Mouse (Mus musculus): ENCODE data around the gene Gm47841.

The Gm47841 gene

GRCm38 (mm10) chr15:101047194-101047555, at the start of gene Gm47841:
TSS of gene Gm47841 (minus strand) at chr15:101047397.
- in situ Hi-C loops (cut with MboI, MseI), result no loop called here

- in situ Hi-C loops (cut with MboI, MseI), result loop anchor here (10.0 kb wide), 2 partner anchors 1559 to 1849 kb away; no protein-coding TSS in a partner anchor
Measured at GRCm38 (mm10) chr15:101095392-101095791, 48.2 kb upstream of the Gm47841 start.

DNA sequence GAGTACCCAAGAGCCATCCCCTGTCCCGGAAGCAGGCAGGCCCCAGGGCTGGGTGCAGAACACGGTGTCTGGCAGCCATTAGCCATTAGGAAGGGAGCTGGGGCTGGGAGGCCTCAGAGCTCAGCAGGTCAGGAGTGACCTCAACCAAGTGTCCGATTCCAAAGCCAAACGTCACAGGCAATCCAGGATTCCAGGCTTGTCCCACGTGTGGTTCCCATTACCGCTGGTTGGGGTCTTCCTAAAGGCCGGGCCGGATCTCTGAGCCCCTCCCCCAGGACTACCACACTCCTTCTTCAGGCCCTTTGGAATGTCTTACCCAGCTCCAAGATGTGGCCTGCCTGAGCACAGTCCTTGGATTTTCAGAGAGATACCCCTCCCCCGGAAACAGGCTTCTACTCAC, 47.8 kb upstream of the Gm47841 start:
- in situ Hi-C loops (cut with MboI, MseI), result loop anchor here (10.0 kb wide), 2 partner anchors 1560 to 1850 kb away; no protein-coding TSS in a partner anchor

DNA sequence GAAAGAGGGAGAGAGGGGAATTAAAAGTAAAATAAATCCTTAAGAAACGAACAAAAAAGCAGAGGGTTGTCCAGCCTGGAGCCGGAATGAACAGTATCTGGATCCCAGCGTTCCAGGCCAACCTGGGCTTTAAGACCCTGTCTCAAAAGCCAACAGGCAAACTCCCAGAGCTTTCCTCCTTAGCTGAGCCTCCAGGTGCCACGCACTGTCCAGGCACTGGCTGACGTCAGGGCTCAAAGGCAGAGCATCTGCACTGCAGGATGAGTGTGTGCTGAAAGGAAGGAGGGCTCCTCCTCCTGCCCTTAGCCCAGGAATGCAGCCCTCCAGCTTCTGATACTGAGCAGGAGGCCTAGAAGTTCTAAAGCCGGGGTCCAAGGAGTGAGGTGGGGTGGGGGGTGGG, 46.8 kb upstream of the Gm47841 start:
- in situ Hi-C loops (cut with MboI, MseI), result loop anchor here (10.0 kb wide), 2 partner anchors 1561 to 1851 kb away; no protein-coding TSS in a partner anchor

- in situ Hi-C loops (cut with MboI, MseI), result loop anchor here (10.0 kb wide), 2 partner anchors 1562 to 1852 kb away; no protein-coding TSS in a partner anchor
Measured at GRCm38 (mm10) chr15:101092829-101093648, 45.8 kb upstream of the Gm47841 start.

DNA sequence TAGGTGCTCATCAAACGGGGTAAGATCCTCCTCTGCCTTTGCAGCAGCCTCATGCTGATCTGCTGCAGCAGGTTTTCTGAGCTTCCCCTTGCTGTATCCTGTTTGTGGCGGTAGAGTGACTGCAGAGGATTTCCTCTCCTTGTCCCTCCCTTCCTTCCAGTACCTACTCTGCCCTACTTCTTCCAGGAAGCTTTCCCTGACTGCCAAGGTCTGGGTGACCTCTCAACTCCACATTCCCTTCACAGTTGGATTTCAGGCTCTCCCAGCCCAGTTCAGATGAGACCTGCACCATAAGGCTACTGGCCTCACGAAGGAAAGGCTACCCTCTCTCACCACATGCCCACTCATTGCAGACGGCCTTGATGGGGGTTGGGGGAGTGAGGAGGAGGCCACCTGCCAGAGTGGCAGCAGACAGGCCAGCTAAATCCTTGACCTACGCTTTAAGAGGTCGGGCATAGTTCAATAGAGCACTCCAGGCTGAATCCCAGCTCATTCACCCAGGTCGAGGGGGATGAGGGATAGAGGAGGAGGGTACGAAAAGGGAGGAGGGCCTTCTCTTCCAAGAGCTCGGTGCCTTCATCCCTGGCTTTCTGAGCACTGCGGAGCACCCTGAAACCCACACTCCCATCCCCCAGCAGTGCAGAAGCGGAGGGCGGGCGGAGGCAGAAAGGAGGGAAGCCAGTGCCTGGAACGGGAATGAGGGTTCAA, 45.1 kb upstream of the Gm47841 start:
- in situ Hi-C loops (cut with MboI, MseI), result loop anchor here (10.0 kb wide), 2 partner anchors 1563 to 1853 kb away; no protein-coding TSS in a partner anchor

- in situ Hi-C loops (cut with MboI, MseI), result loop anchor here (10.0 kb wide), 2 partner anchors 1563 to 1853 kb away; no protein-coding TSS in a partner anchor
Measured at GRCm38 (mm10) chr15:101091551-101091950, 44.4 kb upstream of the Gm47841 start.

- in situ Hi-C loops (cut with MboI, MseI), result no loop called here
Measured at GRCm38 (mm10) chr15:101088291-101088690, 41.1 kb upstream of the Gm47841 start.

- in situ Hi-C loops (cut with MboI, MseI), result no loop called here
Measured at GRCm38 (mm10) chr15:101086956-101087355, 39.8 kb upstream of the Gm47841 start.

- in situ Hi-C loops (cut with MboI, MseI), result no loop called here
Measured at GRCm38 (mm10) chr15:101086451-101086850, 39.3 kb upstream of the Gm47841 start.

DNA sequence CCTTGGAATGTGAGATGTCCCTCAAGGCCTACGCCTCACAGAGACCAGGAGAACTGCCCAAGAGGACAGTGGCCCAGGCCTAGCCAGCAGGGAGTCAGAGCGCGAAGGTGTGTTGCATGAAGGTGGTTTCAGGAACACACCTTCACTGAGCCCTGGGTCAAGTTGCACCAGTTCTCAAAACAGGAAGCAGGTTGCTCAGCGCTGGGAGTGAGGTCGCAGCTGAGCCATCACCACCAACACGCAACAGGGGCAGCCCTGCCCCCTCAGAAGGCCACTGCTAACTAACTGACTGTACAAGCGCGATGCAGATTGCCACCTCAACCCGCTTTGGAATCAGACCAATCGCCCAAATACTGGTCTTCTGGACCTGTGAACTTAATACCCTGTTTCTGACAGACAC, 37.3 kb upstream of the Gm47841 start:
- in situ Hi-C loops (cut with MboI, MseI), result loop anchor here (5.0 kb wide), 1 partner anchor 82 kb away; no protein-coding TSS in a partner anchor

DNA sequence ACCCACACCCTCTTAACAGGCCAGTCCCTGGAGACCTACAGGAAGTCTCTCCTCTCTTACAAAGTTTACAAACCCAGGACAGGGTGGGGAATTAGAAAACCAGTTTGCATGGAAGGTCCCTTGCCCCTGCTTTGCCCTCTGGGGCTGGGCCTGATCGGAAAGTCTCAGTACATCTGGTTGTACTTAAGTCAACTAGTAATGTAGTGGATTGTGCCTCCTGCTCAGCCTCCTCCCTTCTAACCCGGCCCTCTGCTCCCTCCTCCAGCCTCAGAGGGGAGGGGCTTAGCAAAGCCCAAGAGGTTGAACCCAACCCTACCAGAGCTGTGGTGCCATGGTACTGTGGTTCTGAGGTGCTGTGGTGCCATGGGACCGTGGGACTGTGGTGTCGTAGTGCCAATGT, 35.0 kb upstream of the Gm47841 start:
- in situ Hi-C loops (cut with MboI, MseI), result loop anchor here (5.0 kb wide), 1 partner anchor 80 kb away; no protein-coding TSS in a partner anchor

- in situ Hi-C loops (cut with MboI, MseI), result loop anchor here (5.0 kb wide), 1 partner anchor 79 kb away; no protein-coding TSS in a partner anchor
Measured at GRCm38 (mm10) chr15:101081035-101081548, 33.9 kb upstream of the Gm47841 start.

DNA sequence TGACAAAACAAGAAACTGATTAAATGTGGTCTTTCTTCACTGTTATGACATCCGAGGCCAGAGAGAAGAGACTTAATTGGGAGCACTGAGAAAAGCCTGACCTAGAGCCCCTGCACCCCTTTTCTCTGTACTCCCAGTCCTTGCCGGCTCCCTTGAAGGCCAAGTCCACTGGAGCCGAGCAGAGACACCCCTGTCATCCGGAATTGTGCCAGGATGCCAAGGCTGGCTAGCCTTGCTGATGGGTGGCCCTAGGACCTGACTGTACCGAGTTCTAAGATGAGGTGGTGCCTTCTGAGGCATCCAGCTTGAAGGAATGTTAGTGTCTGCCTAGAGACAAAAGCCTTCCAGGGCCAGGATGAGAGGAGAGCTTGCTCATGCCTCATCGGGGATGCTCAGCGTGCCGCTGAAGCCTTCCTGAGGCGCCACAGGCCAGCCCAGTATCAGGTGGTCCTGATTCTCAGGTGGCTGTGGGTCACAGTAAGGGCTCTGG, 32.9 kb upstream of the Gm47841 start:
- in situ Hi-C loops (cut with MboI, MseI), result loop anchor here (5.0 kb wide), 1 partner anchor 78 kb away; no protein-coding TSS in a partner anchor

- in situ Hi-C loops (cut with MboI, MseI), result no loop called here
Measured at GRCm38 (mm10) chr15:101078731-101079156, 31.5 kb upstream of the Gm47841 start.

- in situ Hi-C loops (cut with MboI, MseI), result no loop called here
Measured at GRCm38 (mm10) chr15:101077813-101078730, 30.9 kb upstream of the Gm47841 start, which contains the start of gene Fignl2. TSS of gene Fignl2 (minus strand) at chr15:101078567.

DNA sequence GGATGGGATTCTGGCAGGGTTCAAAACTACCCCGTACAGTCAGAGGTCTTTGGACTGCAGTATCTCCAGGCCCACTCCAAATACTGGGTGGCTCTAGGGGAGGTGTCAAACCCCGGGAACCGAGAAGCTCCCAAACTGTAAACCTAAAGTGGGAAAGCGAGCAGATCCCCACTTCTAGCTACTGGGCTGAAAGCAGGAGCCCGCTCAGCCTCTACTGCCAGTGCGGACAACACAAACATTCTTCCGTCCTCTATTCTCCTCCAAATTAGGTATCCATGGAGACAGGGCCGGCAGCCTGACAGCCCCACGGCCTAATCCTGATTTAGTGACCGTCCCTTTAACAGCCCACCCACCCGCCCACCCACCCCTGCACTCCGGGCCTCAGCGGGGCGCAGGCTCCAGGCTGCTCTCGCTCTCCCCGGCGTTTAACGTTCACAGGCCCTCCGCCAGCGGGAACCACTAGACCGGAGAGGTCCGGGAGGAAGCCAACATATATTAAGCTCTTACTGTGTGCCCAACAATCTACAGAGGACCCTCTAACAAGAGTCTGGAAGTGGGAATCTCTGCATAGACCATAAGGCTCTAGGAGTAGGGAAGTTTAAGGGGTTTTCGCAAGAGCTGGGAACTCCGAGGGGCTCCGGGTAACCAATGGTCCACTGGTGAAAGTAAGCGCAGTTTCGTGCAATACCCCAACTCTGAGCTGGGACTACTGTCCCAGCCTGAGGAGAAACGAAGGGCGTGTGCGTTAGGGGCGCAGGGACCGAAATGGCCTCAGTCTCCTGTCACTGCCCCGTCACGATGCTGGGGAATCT, 30.0 kb upstream of the Gm47841 start:
- in situ Hi-C loops (cut with MboI, MseI), result no loop called here

GRCm38 (mm10) chr15:101076071-101077000, 29.1 kb upstream of the Gm47841 start:
- in situ Hi-C loops (cut with MboI, MseI), result no loop called here

DNA sequence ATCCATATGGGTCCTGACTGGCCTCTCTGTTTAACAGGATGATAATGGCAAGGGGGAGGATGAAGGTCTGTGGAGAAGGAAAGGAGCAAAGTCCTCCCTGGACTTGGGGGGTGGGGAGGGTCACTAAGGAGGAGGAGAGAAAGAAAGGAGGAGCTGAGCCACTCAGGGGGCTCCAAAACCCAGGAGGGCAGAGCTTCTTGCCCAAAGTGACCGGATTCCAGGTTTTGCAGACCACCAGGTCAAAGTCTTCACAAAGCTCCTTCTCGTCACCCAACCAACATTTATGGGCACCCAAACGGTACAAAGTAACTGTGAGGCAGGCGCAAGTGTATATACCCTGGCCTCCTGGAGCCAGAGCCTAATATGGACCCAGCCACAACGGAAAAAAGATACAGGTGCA, 28.5 kb upstream of the Gm47841 start:
- in situ Hi-C loops (cut with MboI, MseI), result no loop called here

Measured in regulatory T cell (primary cell).